Mouse (Mus musculus): ENCODE measurements around the gene Sctr. TPM values are rescaled to one million over a fixed set of nuclear protein-coding genes. Genes with fewer than 3 reads are reported as not detected.

Gene Sctr
- polyA plus RNA-seq, 1 experiment = 0.67 TPM

- WGBS = 52% methylated on average over 10 of the region's 10 CpGs
- no peak for DNase-seq (ENCODE audit: low read depth, low spot score)
Observed at GRCm38 (mm10) chr1:120024331-120025049, 17.8 kb downstream of the Sctr start.

GRCm38 (mm10) chr1:120025050-120025439 is 18.4 kb downstream of the Sctr start:
- 18% methylated on average over 2 of the region's 2 CpGs for WGBS
- no peak for DNase-seq (ENCODE audit: low read depth, low spot score)

- 29% methylated on average over 4 of the region's 4 CpGs for WGBS
Observed at GRCm38 (mm10) chr1:120027693-120028092, 21.0 kb downstream of the Sctr start.

GRCm38 (mm10) chr1:120030474-120030873 is 23.8 kb downstream of the Sctr start:
- DNase-seq (ENCODE audit: low read depth, low spot score) = no peak
- WGBS = 88% methylated on average over 3 of the region's 3 CpGs

More at GRCm38 (mm10) chr1:120027693-120028092, 21.0 kb downstream of the Sctr start:
- DNase-seq (ENCODE audit: low read depth, low spot score) = no peak

- WGBS = 34% methylated on average over 10 of the region's 10 CpGs
Observed at GRCm38 (mm10) chr1:120032804-120033468, 26.2 kb downstream of the Sctr start.

GRCm38 (mm10) chr1:120033469-120033854 is 26.8 kb downstream of the Sctr start:
- 82% methylated on average over 2 of the region's 2 CpGs for WGBS

More at GRCm38 (mm10) chr1:120032804-120033468, 26.2 kb downstream of the Sctr start:
- DNase-seq (ENCODE audit: low read depth, low spot score) = peak; percentile 71

DNA sequence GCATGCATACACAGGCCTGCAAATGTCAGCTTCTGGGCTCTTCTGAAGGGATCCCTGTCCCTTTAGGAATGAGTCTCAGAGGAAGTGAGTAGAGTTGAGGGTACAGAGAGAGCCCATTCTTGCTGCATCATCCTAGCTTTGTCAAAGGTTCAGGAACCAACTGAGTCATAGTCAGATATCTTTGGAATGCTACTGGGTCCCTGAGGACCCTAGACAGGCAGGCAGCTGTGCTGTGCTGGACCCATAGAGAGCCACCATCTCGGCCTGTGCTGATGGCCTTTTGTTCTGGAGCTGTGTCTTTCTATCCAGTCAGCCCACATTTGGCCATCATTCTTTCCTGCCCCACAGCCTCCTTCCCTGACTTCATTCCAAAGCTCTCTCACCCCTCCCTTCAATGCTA is 28.1 kb downstream of the Sctr start:
- 93% methylated on average over 1 of the region's 1 CpGs for WGBS

More at GRCm38 (mm10) chr1:120033469-120033854, 26.8 kb downstream of the Sctr start:
- DNase-seq (ENCODE audit: low read depth, low spot score) = no peak

DNA sequence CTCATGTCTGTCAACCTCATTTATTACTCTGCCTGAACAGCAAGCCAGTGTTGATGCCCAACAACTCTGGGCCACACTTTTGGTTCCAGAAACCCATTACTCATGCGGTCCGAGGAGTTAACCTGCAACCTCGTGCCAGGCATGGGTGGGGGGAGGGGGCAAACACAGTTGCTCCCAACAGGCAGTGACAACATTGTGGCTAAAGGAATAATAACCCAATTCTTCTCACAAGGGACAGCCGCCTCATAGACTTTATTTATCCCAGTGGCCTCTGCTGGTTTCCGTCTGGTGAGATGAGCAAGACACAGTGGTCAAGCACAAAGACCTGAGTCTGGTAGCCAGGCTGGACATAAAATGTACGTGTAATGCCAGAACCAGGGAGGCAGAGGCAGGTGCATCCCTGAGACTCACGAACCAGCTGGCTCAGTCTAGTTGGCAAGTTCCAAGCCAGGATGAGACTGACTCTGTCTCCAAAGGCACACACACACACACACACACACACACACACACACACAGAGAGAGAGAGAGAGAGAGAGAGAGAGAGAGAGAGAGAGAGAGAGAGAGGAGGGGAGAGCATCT is 28.9 kb downstream of the Sctr start:
- WGBS = 85% methylated on average over 7 of the region's 7 CpGs
- DNase-seq (ENCODE audit: low read depth, low spot score) = no peak

More for the DNA sequence above, 28.1 kb downstream of the Sctr start:
- no peak for DNase-seq (ENCODE audit: low read depth, low spot score)

GRCm38 (mm10) chr1:120037021-120037683 is 30.5 kb downstream of the Sctr start:
- WGBS = 55% methylated on average over 9 of the region's 9 CpGs
- peak; percentile 25 for DNase-seq (ENCODE audit: low read depth, low spot score)

DNA sequence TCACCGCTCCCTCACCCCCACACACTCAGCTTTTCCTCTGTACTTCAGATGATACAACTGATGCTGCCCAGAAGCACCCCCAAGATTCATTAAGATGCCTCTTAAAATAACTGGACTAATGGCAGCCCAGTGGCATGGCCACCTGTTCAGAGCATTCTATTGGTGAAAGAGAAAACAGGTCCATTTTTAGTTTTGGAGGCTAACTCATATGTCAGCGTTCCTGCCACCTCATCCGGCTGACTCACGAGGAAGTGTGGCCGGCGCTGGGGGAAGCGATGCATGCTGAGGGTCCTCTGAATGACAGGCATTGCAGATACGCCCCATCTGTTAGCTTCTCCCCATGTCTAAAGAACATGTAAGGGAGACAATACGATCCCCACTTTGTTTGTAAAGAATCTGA is 31.9 kb downstream of the Sctr start:
- no peak for DNase-seq (ENCODE audit: low read depth, low spot score)
- WGBS = 84% methylated on average over 9 of the region's 9 CpGs

GRCm38 (mm10) chr1:120042421-120042820 is 35.7 kb downstream of the Sctr start:
- no peak for DNase-seq (ENCODE audit: low read depth, low spot score)

GRCm38 (mm10) chr1:120044584-120044983 is 37.9 kb downstream of the Sctr start:
- 78% methylated on average over 16 of the region's 16 CpGs for WGBS
- DNase-seq (ENCODE audit: low read depth, low spot score) = no peak

More at GRCm38 (mm10) chr1:120042421-120042820, 35.7 kb downstream of the Sctr start:
- WGBS = 78% methylated on average over 8 of the region's 8 CpGs

DNA sequence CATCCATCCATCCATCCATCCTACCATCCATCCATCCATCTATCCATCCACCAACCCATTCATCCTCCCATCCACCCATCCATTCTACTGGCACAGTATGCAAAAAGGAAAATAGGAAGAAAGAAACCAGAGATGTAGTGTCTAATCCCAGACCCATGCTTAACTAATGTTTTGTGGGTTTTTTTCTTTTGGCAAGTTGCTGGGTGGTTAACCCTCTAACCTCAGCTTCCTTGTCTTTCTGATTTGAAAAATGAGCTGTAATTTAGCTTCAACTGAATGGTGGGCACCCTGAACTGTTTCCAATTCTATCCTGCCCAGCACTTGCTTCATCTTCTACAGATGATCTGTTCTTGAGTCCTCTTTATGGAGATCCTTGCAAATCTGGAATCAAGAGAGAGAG is 40.6 kb downstream of the Sctr start:
- DNase-seq (ENCODE audit: low read depth, low spot score) = no peak

DNA sequence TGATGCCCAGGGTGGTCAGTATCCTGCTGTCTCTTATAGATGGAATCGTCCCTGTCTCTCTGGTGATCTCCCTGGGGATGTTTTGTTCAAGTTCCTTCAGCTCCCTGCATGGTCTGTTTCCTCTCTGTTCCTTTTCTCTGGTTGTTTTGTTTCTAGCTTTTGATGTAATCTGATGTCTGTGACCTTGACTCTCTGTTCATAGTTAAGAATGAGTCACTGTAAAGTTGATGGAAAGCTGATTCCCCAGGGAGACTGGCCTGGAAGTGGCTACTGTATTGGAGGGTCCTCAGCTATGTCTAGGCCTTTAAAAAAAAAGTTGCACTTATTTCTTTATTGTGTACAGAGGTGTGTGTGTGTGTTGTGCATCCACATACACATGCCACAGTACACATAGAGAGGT is 44.4 kb downstream of the Sctr start:
- 58% methylated on average over 1 of the region's 1 CpGs for WGBS

DNA sequence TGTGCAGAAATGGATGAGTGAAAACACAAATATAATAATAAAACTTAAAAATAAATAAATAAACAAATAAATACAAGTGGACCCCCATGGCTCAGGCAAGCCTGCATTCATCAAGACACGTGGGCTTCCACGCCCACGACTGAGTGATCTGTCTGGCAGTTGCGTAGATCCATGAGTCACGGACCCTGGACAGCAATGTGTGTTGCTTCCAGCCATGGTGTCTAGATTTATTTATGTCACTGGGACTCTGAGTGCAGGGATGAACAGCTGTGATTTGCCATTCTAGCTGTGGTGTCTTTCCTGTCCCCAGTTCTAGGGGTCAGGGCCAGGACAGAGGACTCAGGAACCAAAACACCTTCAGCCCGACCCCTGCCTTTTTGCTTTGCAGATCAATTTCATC is 48.3 kb downstream of the Sctr start:
- DNase-seq (ENCODE audit: low read depth, low spot score) = no peak
- 80% methylated on average over 6 of the region's 6 CpGs for WGBS

More for the DNA sequence above, 44.4 kb downstream of the Sctr start:
- no peak for DNase-seq (ENCODE audit: low read depth, low spot score)

DNA sequence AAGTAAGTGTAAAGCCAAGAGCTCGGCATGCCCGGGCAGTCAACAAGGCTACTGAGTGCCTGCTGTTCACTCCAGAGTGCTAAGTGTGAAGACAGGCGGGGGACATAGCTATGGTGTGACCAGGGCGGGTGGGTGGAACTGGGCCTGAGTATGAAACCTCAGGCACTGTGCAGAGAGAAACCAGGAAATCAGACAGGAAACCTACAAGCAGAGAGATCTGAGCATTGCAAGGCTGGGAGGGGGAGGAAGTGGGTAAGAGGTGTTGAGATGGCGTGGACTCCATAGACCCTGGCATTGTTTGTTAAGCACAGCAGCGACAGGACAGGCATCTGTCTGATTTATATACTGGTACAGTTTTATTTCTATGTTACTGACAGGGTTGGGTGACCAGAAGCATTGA is 48.8 kb downstream of the Sctr start:
- no peak for DNase-seq (ENCODE audit: low read depth, low spot score)
- 50% methylated on average over 6 of the region's 6 CpGs for WGBS

GRCm38 (mm10) chr1:120056236-120056635 is 49.5 kb downstream of the Sctr start:
- DNase-seq (ENCODE audit: low read depth, low spot score) = no peak
- WGBS = 78% methylated on average over 7 of the region's 7 CpGs

GRCm38 (mm10) chr1:120057044-120057443 is 50.4 kb downstream of the Sctr start:
- DNase-seq (ENCODE audit: low read depth, low spot score) = no peak
- WGBS = 60% methylated on average over 14 of the region's 14 CpGs

DNA sequence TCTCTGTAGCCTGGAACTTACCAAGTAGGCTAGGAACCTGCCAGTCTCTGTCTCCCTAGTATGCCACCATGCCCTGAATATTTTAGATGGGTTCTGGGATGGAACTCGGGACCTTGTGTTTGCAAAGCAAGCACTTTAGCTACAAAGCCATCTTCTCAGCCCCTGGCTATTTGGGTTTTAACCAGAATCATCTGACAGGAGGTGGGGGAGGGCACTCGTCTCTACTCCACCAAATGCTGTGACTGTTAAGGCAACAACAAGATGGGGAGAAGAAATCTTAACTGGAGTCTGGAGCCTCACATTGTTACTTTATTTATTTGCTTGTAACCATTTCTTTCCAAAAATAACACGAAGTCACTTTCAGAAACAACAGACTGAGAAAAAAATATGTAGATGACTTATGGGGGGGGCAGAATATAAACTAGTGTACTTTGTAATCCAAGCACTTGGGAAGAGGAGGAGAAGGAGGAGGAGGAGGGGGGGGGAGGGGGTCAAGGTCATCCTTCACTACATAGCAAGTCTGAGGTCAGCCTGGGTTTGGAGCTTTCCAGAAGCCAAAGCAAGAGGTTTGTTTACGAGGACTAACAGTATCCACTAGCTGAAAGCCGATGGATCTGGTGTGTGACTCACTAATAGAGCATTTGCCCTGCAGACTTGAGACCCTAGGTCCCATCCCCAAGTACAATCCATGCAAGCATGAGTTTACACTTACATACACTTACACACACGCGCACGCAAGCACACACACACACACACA is 51.2 kb downstream of the Sctr start:
- 57% methylated on average over 8 of the region's 8 CpGs for WGBS
- DNase-seq (ENCODE audit: low read depth, low spot score) = no peak

- DNase-seq (ENCODE audit: low read depth, low spot score) = no peak
- 71% methylated on average over 5 of the region's 5 CpGs for WGBS
Observed at GRCm38 (mm10) chr1:120060687-120061086, 54.0 kb downstream of the Sctr start.
